Mouse (Mus musculus): ENCODE results near the gene Slc17a9.
"Not testable (repeated sequence)": the region's sequence is repeated elsewhere in the genome, so short reads cannot be mapped to it uniquely, and the experiment has no call there.

The Slc17a9 gene

DNA sequence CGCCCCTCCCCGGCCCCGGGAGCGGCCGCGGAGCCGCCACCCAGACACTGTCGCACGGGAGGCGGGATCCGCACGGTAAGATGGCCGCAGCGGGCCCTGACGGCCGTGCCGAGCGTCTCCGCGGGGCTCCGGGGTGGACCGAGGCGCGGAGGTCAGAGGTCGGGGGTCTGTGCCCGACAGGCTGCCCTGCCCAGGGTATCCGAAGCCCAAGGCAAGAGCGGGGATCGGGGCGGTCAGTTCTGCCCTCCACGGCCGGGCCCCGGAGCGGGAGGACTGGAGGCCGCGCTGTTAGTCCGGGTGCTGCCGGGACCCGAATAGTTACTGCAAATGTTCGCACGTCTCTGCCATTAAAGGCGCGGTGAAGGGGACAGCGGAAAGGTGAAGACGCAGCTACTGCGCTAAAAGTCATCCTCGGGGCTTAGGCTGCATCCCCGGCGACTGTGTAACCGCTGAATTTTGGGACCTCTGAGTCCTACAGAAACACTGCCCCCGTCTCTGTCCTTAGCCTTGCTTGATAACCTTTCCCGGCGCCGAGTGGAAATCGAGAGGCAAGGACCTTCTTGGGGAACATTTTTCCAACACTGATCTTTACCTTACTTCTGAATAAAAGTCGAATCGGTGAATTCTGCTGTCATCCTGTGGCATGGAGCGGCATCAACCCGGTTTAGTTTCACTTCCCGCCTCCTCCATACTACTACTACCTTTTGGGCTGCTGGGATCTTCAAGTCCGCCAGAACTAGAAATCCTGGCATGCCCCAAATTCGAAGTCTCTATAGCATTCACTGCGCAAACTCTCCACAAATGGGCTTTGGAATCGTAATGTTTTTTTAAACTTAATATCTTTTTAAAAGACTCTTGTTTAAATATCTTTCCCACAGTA, 14.5 kb upstream of the Slc17a9 start:
- DNase-seq (ENCODE audit: low spot score in 2 of 2): no peak

DNA sequence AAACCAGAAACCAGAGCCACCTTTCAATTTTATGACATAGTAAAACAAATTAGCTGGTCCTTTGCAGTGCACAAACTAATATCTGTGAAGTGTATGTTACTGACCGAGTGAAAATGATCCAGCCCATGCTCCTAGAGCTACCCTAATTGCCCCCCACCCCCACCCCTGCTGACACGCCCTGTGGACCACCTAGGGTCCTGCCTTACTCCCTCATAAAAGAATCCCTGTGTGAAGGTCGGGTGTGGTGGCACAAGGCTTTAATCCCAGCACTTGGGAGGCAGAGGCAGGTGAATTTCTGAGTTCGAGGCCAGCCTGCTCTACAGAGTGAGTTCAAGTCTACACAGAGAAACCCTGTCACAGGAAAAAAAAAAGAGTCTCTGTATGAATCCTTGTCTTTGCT, 13.5 kb upstream of the Slc17a9 start:
- DNase-seq (ENCODE audit: low spot score in 2 of 2): no peak

- peak in 1 of 2 experiments; percentile 47 for DNase-seq (ENCODE audit: low spot score in 2 of 2)
These were observed 12.9 kb upstream of the Slc17a9 start for GRCm38 (mm10) chr2:180712037-180712689.

DNA sequence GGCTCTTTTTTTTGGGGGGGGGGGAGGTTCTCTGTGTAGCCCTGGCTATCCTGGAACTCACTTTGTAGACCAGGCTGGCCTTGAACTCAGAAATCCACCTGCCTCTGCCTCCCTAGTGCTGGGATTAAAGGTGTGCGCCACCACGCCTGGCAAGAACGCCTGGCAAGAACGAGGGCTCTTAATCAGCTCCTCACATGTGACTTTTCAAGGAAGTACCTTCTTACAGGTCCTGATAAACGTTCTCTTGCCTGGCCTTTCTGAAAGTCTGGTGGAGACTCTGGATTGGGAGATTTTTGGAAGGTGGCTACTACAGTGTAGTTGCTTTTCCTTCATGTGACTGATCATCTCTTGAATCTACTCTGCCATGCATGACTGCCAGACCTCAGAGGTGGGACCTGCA, 2.3 kb upstream of the Slc17a9 start:
- not testable (repeated sequence) for DNase-seq (ENCODE audit: low spot score in 2 of 2)

DNA sequence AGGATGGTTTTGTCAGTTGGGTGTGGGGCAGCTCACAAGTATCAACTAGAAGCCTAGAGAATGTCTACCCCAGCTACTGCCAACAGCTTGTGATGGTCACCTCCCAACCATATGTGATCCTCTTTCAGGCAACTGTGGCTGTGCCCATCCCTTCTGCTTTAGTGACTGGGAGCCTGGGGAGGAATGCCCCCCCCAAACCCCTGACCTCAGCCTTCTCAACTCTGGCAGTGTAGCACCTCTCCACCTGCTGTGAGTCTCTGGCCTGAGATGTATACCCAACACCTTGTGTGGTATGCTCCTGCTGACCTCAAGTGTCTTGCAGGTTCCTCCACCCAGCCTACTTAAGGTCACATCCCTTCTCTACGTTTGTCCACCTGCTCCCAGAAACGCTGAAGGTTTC, 1.2 kb upstream of the Slc17a9 start:
- no peak for DNase-seq (ENCODE audit: low spot score in 2 of 2)

DNA sequence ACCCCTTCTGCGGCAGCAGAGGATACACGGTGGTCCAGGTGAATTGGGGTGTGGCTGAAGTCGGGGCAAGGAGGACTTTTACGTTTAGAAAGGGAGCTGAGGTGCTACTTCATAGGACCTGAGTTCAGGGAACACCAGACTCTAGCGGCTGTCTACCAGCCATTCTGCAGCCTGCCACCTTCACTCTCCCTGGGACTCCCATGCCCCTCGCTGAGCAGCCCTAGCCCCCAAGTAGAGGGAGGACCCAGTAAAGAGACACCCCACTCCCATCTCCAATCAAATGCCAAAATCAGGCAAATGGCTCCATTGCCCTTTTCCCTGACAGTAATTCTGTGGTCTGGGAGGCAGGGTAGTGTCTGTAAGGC, 333 bp downstream of the Slc17a9 start:
- no peak for DNase-seq (ENCODE audit: low spot score in 2 of 2)

- DNase-seq (ENCODE audit: low spot score in 2 of 2): no peak
These were observed 980 bp downstream of the Slc17a9 start for GRCm38 (mm10) chr2:180725856-180726629.

DNA sequence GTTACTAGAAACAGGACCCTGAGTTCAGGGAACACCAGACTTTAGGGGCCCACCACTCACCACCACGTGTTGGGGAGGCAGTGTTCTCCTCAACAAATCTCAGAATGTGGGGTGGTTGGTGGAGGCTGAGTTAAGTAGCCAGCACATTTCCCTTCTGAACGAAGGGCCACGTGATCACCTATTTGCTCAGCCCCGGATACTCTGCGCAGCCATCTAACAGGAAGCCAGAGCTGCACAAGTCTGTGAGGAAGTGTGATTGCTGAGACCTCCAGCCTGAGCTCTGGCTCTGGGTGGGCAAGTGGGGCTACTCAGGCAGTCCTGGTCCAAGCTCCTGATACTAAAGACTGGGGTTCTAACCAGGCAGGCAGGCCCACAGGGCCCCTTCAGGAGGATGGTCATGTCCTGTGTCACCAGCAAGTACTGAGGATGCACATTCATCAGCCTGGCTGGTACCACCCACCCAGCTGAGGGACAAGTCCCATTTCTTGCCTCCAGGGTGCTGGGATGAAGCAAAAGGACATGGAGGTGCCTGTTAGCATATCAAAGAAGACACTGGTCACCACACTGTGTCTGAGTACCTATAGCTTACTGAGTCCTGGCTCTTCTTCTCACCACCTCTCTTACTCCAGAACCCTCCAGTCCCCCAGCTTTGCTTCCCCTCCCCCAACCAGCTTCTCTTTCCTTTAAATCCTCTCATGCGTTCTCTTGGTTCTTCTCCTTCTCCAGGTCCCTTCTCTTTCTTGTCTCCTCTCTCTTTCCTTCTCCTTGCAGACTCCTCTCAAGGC, 1.8 kb downstream of the Slc17a9 start:
- DNase-seq (ENCODE audit: low spot score in 2 of 2): peak in 1 of 2 experiments; percentile 67

DNA sequence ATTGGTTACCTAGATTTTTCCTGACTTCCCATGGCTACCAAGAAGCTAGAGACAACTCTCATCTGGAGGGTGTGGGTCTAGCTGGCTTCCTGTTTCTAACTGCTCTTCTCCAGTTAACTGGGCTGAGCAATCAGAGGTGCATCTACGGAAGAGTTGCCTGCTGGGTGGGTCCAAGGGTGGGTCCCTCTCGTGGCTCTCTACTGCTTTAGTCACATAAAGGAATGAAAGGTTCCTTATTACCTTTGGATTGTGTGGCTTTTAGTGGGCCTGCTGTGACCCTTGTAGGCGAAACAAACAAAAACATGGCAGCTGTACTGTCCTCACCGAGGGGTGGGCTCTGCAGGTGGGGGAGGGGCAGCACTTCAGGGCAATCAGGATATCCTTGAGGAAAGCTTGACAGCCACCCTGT, 2.6 kb downstream of the Slc17a9 start:
- no peak for DNase-seq (ENCODE audit: low spot score in 2 of 2)

DNA sequence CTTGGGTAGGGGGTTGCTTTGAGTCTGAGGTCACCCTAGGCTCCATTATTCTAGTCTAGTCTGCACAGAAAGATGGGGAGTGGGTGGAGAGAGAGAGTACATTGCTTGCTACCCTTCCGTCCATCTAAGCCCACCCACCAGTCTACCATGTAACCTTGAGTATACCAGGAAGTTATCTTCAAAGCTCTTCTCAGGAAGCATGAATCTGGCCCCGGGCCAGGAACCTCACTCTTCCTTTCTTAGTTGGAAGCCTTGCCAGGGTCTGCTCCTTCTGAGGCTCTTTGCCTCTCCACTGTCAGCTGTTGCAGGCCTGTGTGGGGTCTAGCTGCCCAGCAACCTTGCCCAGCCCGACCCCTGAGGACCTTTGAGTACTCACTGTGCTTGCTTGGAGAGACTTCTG, 6.0 kb downstream of the Slc17a9 start:
- no peak for DNase-seq (ENCODE audit: low spot score in 2 of 2)

DNA sequence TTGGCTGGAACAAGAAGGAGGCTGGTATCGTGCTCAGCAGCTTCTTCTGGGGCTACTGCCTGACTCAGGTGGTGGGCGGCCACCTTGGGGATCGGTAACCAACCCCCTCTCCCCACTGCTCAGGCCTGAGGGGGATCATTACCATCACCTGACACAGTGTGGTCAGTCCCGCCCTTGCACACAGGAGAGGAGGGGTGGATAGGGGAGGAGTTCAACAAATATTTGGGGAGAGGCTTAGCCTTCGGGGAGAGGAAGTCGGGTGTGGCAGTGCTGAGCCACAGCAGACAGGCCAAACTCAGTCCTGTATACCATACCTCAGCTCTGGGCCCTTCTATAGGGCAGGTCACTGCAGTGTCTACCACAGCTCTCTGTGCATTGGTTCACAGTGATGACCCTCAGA, 6.9 kb downstream of the Slc17a9 start:
- no peak for DNase-seq (ENCODE audit: low spot score in 2 of 2)

- no peak for DNase-seq (ENCODE audit: low spot score in 2 of 2)
These were observed 10.2 kb downstream of the Slc17a9 start for GRCm38 (mm10) chr2:180735232-180735631.

DNA sequence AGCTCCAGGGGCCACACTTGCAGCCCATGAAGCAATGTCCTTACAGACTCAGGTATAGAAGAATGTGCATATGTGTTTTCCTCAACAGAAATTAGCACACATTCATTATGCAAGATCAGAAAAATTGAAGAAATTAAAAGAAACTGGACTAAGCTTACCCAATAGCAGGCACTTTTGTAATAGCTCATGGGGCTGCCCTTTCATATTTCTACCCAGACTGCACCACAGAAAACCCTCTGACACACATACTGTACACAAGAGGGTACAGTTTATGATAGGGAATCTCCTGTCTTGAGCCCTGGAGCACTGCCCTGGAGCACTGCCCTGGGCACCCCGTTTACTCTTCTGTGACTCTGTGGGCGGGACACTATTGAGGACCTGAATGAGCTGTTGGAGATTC, 12.9 kb downstream of the Slc17a9 start:
- DNase-seq (ENCODE audit: low spot score in 2 of 2): no peak

- DNase-seq (ENCODE audit: low spot score in 2 of 2): no peak
These were observed 15.3 kb downstream of the Slc17a9 start for GRCm38 (mm10) chr2:180740349-180740748.

GRCm38 (mm10) chr2:180741421-180741820, 16.4 kb downstream of the Slc17a9 start:
- DNase-seq (ENCODE audit: low spot score in 2 of 2): no peak

GRCm38 (mm10) chr2:180742820-180743219, 17.8 kb downstream of the Slc17a9 start:
- no peak for DNase-seq (ENCODE audit: low spot score in 2 of 2)

DNA sequence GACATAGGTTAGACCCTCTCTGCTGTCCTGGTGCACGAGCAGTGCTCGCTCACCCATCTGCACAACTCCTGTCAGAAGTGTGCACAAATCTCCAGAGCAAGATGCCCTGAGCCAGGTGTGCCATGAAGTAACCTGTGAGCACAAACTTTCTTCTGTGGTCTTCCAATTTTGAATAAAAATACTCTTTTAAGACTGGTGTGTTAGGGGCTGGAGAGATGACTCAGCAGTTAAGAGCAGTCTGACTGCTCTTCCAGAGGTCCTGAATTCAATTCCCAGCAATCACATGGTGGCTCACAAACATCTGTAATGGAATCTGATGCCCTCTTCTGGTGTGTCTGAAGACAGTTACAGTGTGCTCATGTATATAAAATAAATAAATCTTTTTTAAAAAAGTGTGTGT, 18.3 kb downstream of the Slc17a9 start:
- no peak for DNase-seq (ENCODE audit: low spot score in 2 of 2)

GRCm38 (mm10) chr2:180745248-180745927, 20.3 kb downstream of the Slc17a9 start:
- peak; percentile 84 to 91 for DNase-seq (ENCODE audit: low spot score in 2 of 2)

DNA sequence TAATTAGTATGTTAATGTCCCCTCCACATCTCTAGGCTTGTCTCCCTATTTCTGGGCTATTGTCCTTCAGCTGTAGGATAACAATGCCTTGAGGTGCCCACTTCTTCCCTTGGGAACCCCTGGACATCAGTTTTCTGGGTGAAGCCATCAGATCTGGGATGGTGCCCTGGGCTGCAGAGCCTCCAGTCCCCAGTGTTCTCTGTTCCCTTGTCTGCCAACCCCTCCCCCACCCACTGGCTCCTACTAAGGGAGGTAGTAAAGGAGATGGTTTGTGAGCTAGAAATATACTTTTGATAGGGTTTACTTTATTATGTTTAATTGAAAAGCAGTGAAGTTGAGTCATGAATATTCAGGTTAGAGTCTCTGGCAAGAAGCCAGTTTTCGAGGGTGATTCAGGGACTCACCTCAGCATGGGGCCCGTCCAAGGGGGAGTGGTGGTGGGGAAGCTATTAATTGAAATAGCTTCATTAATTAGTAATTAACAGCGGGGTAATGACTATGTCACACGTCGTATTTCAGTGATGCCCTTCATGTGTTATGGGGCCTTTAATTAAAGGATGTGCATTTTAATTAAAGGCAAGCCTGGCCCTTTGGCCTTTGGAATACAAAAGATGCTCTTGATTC, 21.6 kb downstream of the Slc17a9 start:
- DNase-seq (ENCODE audit: low spot score in 2 of 2): no peak

DNA sequence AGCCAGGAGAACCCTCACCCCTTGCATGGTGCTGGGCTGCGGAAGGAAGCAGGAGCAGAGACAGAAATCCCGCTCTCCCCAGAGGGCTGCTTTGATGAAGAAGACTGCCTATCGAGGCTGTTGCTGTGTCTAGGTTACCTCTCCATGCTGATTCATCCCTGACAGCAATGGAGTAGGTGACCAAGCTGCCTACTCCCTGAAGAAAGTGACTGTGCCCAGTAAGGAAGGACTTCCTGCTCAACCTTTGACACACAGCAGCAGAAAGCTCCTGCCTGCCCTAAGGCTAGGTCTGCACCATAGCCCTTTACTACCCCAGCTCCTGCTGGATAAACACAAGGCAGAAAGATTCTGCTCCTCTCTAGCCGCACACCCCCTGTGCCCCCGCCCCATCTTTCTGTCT, 23.8 kb downstream of the Slc17a9 start:
- DNase-seq (ENCODE audit: low spot score in 2 of 2): no peak
